Mouse (Mus musculus): ENCODE results near the gene Fabp3.

GRCm38 (mm10) chr4:130299629-130300018 lies 8.8 kb upstream of the Fabp3 start:
- TF ChIP-seq CTCF (IDR thresholded peaks at IDR 0.05; ENCODE audit: low read depth, low read length) (no peak), POLR2A (IDR thresholded peaks at IDR 0.05; ENCODE audit: extremely low read depth, insufficient read depth, low read length) (no peak)
